Mouse (Mus musculus): ENCODE data around the gene Eps8l1. TPM values are rescaled to one million over a fixed set of nuclear protein-coding genes. Genes with fewer than 3 reads are reported as not detected.

Gene Eps8l1
- polyA plus RNA-seq, 1 experiment from 2014 or later = 0.97 TPM

- peaks cover 44% of the 10 kb centered on the region for H3K36me3 ChIP-seq (replicated peaks; ENCODE audit: insufficient read depth, low read length)
- H3K9me3 ChIP-seq (ENCODE audit: low read length) = no peaks in the 10 kb centered on the region
- peaks cover 15% of the 10 kb centered on the region; the same call in 1 of the 2 replicates for H3K4me1 ChIP-seq (ENCODE audit: insufficient read depth)
- ATAC-seq = no peak
- TF ChIP-seq EP300 (IDR thresholded peaks at IDR 0.05; ENCODE audit: low read depth) = no peak
- no peak for TF ChIP-seq CTCF (IDR thresholded peaks at IDR 0.05; ENCODE audit: low read depth)
- 55% methylated on average over 6 of the region's 6 CpGs for WGBS (ENCODE audit: insufficient replicate concordance)
- no peak overlapping the region for H3K4me2 ChIP-seq (ENCODE audit: low read depth, low read length)
- H3K27ac ChIP-seq (ENCODE audit: low read depth) = peak overlapping the region; percentile 12; the same call in 1 of the 2 replicates
- H3K9ac ChIP-seq (replicated peaks) = no peak overlapping the region
- no peak for DNase-seq
- no peaks in the 10 kb centered on the region for H3K27me3 ChIP-seq (ENCODE audit: insufficient read depth, low read length)
- H3K4me3 ChIP-seq (ENCODE audit: low read depth, low read length) = no peak overlapping the region
These were observed 30.8 kb downstream of the Eps8l1 start for GRCm38 (mm10) chr7:4491308-4491707.

GRCm38 (mm10) chr7:4492284-4493224 lies 32.1 kb downstream of the Eps8l1 start:
- WGBS (ENCODE audit: insufficient replicate concordance) = 58% methylated on average over 13 of the region's 13 CpGs
- Histone ChIP-seq H3K4me3 (ENCODE audit: low read depth, low read length) (no peak overlapping the region), H3K9me3 (ENCODE audit: low read length) (no peaks in the 10 kb centered on the region), H3K9ac (replicated peaks) (no peak overlapping the region), H3K27me3 (ENCODE audit: insufficient read depth, low read length) (no peaks in the 10 kb centered on the region), H3K4me1 (ENCODE audit: insufficient read depth) (peaks cover 15% of the 10 kb centered on the region; the same call in 1 of the 2 replicates), H3K36me3 (replicated peaks; ENCODE audit: insufficient read depth, low read length) (peaks cover 52% of the 10 kb centered on the region), H3K27ac (ENCODE audit: low read depth) (peak overlapping the region; percentile 49; the same call in 1 of the 2 replicates), H3K4me2 (ENCODE audit: low read depth, low read length) (no peak overlapping the region)
- ATAC-seq (peak; percentile 55; the same call in 1 of the 2 replicates), DNase-seq (peak; percentile 43)
- TF ChIP-seq EP300 (IDR thresholded peaks at IDR 0.05; ENCODE audit: low read depth) = no peak
- no peak for TF ChIP-seq CTCF (IDR thresholded peaks at IDR 0.05; ENCODE audit: low read depth)

- Histone ChIP-seq H3K9ac (replicated peaks) (no peak overlapping the region), H3K27ac (ENCODE audit: low read depth) (no peak overlapping the region), H3K4me1 (ENCODE audit: insufficient read depth) (peaks cover 16% of the 10 kb centered on the region), H3K4me3 (ENCODE audit: low read depth, low read length) (no peak overlapping the region), H3K27me3 (ENCODE audit: insufficient read depth, low read length) (no peaks in the 10 kb centered on the region), H3K9me3 (ENCODE audit: low read length) (no peaks in the 10 kb centered on the region), H3K36me3 (replicated peaks; ENCODE audit: insufficient read depth, low read length) (peaks cover 47% of the 10 kb centered on the region), H3K4me2 (ENCODE audit: low read depth, low read length) (no peak overlapping the region)
- no peak for DNase-seq
- TF ChIP-seq CTCF (IDR thresholded peaks at IDR 0.05; ENCODE audit: low read depth) (no peak), EP300 (IDR thresholded peaks at IDR 0.05; ENCODE audit: low read depth) (no peak)
- ATAC-seq = peak; percentile 48
- 26% methylated on average over 1 of the region's 1 CpGs for whole genome bisulfite sequencing (ENCODE audit: insufficient replicate concordance)
These were observed 33.5 kb downstream of the Eps8l1 start for GRCm38 (mm10) chr7:4493991-4494390.

- Histone ChIP-seq H3K36me3 (replicated peaks; ENCODE audit: insufficient read depth, low read length) (peaks cover 36% of the 10 kb centered on the region), H3K4me1 (ENCODE audit: insufficient read depth) (peaks cover 20% of the 10 kb centered on the region), H3K9ac (replicated peaks) (no peak overlapping the region), H3K4me3 (ENCODE audit: low read depth, low read length) (no peak overlapping the region), H3K4me2 (ENCODE audit: low read depth, low read length) (no peak overlapping the region), H3K9me3 (ENCODE audit: low read length) (no peaks in the 10 kb centered on the region), H3K27me3 (ENCODE audit: insufficient read depth, low read length) (no peaks in the 10 kb centered on the region), H3K27ac (ENCODE audit: low read depth) (no peak overlapping the region)
- TF ChIP-seq EP300 (IDR thresholded peaks at IDR 0.05; ENCODE audit: low read depth) = no peak
- no peak for TF ChIP-seq CTCF (IDR thresholded peaks at IDR 0.05; ENCODE audit: low read depth)
- no peak for DNase-seq
- ATAC-seq = no peak
- 85% methylated on average over 3 of the region's 3 CpGs for WGBS (ENCODE audit: insufficient replicate concordance)
These were observed 36.0 kb downstream of the Eps8l1 start for GRCm38 (mm10) chr7:4496468-4496867.

GRCm38 (mm10) chr7:4497271-4497903 lies 36.9 kb downstream of the Eps8l1 start:
- no peak overlapping the region for H3K9ac ChIP-seq (replicated peaks)
- 84% methylated on average over 9 of the region's 9 CpGs for WGBS (ENCODE audit: insufficient replicate concordance)
- H3K4me1 ChIP-seq (ENCODE audit: insufficient read depth) = peaks cover 18% of the 10 kb centered on the region
- DNase-seq (no peak), ATAC-seq (no peak)
- no peak overlapping the region for H3K27ac ChIP-seq (ENCODE audit: low read depth)
- no peak overlapping the region for H3K4me2 ChIP-seq (ENCODE audit: low read depth, low read length)
- H3K27me3 ChIP-seq (ENCODE audit: insufficient read depth, low read length) = no peaks in the 10 kb centered on the region
- H3K4me3 ChIP-seq (ENCODE audit: low read depth, low read length) = no peak overlapping the region
- no peaks in the 10 kb centered on the region for H3K9me3 ChIP-seq (ENCODE audit: low read length)
- H3K36me3 ChIP-seq (replicated peaks; ENCODE audit: insufficient read depth, low read length) = peaks cover 36% of the 10 kb centered on the region
- TF ChIP-seq CTCF (IDR thresholded peaks at IDR 0.05; ENCODE audit: low read depth) = no peak
- TF ChIP-seq EP300 (IDR thresholded peaks at IDR 0.05; ENCODE audit: low read depth) = no peak

GRCm38 (mm10) chr7:4498251-4498650 lies 37.8 kb downstream of the Eps8l1 start:
- Histone ChIP-seq H3K27me3 (ENCODE audit: insufficient read depth, low read length) (no peaks in the 10 kb centered on the region), H3K36me3 (replicated peaks; ENCODE audit: insufficient read depth, low read length) (peaks cover 31% of the 10 kb centered on the region), H3K27ac (ENCODE audit: low read depth) (no peak overlapping the region), H3K4me1 (ENCODE audit: insufficient read depth) (peaks cover 14% of the 10 kb centered on the region), H3K4me2 (ENCODE audit: low read depth, low read length) (peak overlapping the region; percentile 22; the same call in 1 of the 2 replicates), H3K9ac (replicated peaks) (0 out of 2 replicates have a peak overlapping the region, but pooled peaks have one; percentile 9), H3K4me3 (ENCODE audit: low read depth, low read length) (no peak overlapping the region), H3K9me3 (ENCODE audit: low read length) (no peaks in the 10 kb centered on the region)
- DNase-seq (no peak), ATAC-seq (no peak)
- no peak for TF ChIP-seq EP300 (IDR thresholded peaks at IDR 0.05; ENCODE audit: low read depth)
- TF ChIP-seq CTCF (IDR thresholded peaks at IDR 0.05; ENCODE audit: low read depth) = no peak
- 44% methylated on average over 9 of the region's 9 CpGs for WGBS (ENCODE audit: insufficient replicate concordance)

Data from liver, postnatal 0 days (tissue).